Mouse (Mus musculus) cerebellum, adult 2 months (tissue): ENCODE measurements around the gene Filip1l. TPM values are rescaled to one million over a fixed set of nuclear protein-coding genes. Genes with fewer than 3 reads are reported as not detected.

ENCODE experiments used
- DNase-seq, 2 experiments: peaks; one replicate each; pipeline ENCODE4 v3.0.0; 2021
- H3K27ac ChIP-seq: fragments of 200-500 bp; 2 replicates; pipeline ENCODE4 v1.5.1; 2012; ENCODE audit warnings: low read length, control low read depth, inconsistent platforms; ENCODE audit not compliant: insufficient read depth
- H3K27me3 ChIP-seq: fragments of 200-500 bp; 2 replicates; pipeline ENCODE4 v1.6.1; 2012; ENCODE audit warnings: inconsistent platforms, mild to moderate bottlenecking, low read length, moderate library complexity; ENCODE audit not compliant: control insufficient read depth, insufficient read depth
- H3K4me1 ChIP-seq: fragments of 200-500 bp; 2 replicates; pipeline ENCODE4 v1.6.1; 2011; ENCODE audit warnings: low read length; ENCODE audit not compliant: control insufficient read depth, insufficient read depth
- H3K4me3 ChIP-seq: fragments of 200-500 bp; replicated peaks from 2 replicates; pipeline ENCODE3; 2011; ENCODE audit warnings: mild to moderate bottlenecking, low read depth, low read length, control low read depth; ENCODE audit not compliant: insufficient read depth
- CTCF ChIP-seq: fragments of 200-500 bp; IDR thresholded peaks from 2 replicates; pipeline ENCODE4 v1.5.1; 2011; ENCODE audit warnings: low read depth, mild to moderate bottlenecking, control low read depth, low read length, moderate library complexity, borderline replicate concordance; ENCODE audit not compliant: insufficient read depth
- POLR2A ChIP-seq: fragments of 200-500 bp; IDR thresholded peaks from 2 replicates; pipeline ENCODE4 v1.6.1; 2011; ENCODE audit warnings: low read length, control low read depth, borderline replicate concordance; ENCODE audit not compliant: insufficient read depth
- WGBS: fragments of 180-500 bp; shearing (Covaris S2); methylation state at CpG from one replicate; pipeline ENCODE4 v1.1.7; 2018; 5-methylcytosine and 5-hydroxymethylcytosine counted together
- polyA plus RNA-seq: library from polyadenylated mRNA; depleted of rRNA; stranded (reverse); fragments of >200 nt; gene quantifications from 2 replicates; pipeline ENCODE4 v1.2.3, GENCODE M21; 2012

Gene Filip1l
- polyA plus RNA-seq, 1 experiment = 1.6 TPM

GRCm38 (mm10) chr16:57528457-57528856 lies 175.6 kb downstream of the Filip1l start:
- no peak overlapping the region for H3K4me3 ChIP-seq
- 71% methylated on average over 4 of the region's 4 CpGs for WGBS
- no peaks in the 10 kb centered on the region for H3K27me3 ChIP-seq
- DNase-seq = no peak
- H3K4me1 ChIP-seq = no peaks in the 10 kb centered on the region
- H3K27ac ChIP-seq = no peak overlapping the region
- TF ChIP-seq CTCF = no peak
- no peak for TF ChIP-seq POLR2A

GRCm38 (mm10) chr16:57530547-57530946 lies 177.7 kb downstream of the Filip1l start:
- 97% methylated on average over 4 of the region's 4 CpGs for WGBS
- Histone ChIP-seq H3K4me1 (no peaks in the 10 kb centered on the region), H3K27me3 (no peaks in the 10 kb centered on the region), H3K4me3 (no peak overlapping the region), H3K27ac (no peak overlapping the region)
- TF ChIP-seq CTCF (no peak), POLR2A (no peak)
- no peak for DNase-seq

- WGBS = 57% methylated on average over 6 of the region's 6 CpGs
- H3K27me3 ChIP-seq = no peaks in the 10 kb centered on the region
These were observed 179.2 kb downstream of the Filip1l start for GRCm38 (mm10) chr16:57532081-57532493.

GRCm38 (mm10) chr16:57534365-57534764 lies 181.5 kb downstream of the Filip1l start:
- no peaks in the 10 kb centered on the region for H3K27me3 ChIP-seq
- H3K4me1 ChIP-seq = no peaks in the 10 kb centered on the region
- no peak overlapping the region for H3K4me3 ChIP-seq
- no peak overlapping the region for H3K27ac ChIP-seq
- DNase-seq = no peak
- TF ChIP-seq CTCF (no peak), POLR2A (no peak)
- 85% methylated on average over 1 of the region's 1 CpGs for WGBS

More at GRCm38 (mm10) chr16:57532081-57532493, 179.2 kb downstream of the Filip1l start:
- no peak overlapping the region for H3K4me3 ChIP-seq
- H3K4me1 ChIP-seq = no peaks in the 10 kb centered on the region
- no peak for TF ChIP-seq CTCF
- no peak for TF ChIP-seq POLR2A
- no peak overlapping the region for H3K27ac ChIP-seq
- no peak for DNase-seq

GRCm38 (mm10) chr16:57534811-57535210 lies 181.9 kb downstream of the Filip1l start:
- Histone ChIP-seq H3K4me3 (no peak overlapping the region), H3K4me1 (no peaks in the 10 kb centered on the region), H3K27ac (no peak overlapping the region), H3K27me3 (no peaks in the 10 kb centered on the region)
- TF ChIP-seq POLR2A (no peak), CTCF (no peak)
- DNase-seq = no peak
- 89% methylated on average over 1 of the region's 1 CpGs for WGBS

DNA sequence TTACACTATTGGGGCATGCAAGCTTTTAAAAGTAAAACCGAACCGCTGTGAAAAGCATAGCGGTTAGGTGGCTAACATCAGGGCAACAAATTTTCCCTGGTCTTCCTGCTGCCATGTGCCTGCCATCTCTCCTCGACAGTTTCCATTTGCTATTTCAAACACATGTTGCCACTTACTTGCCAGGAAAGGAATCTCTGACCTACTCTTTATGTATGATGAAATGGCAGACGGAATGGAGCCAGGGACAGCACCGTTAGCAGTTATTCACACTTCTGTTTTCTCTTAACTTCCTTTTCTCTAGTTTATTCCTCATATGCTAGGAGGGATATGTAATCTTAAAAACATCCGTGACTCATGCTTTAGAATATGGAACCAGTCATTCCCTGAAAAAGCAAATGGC lies 183.6 kb downstream of the Filip1l start:
- no peak for DNase-seq
- 81% methylated on average over 7 of the region's 7 CpGs for WGBS
- H3K4me3 ChIP-seq = no peak overlapping the region

DNA sequence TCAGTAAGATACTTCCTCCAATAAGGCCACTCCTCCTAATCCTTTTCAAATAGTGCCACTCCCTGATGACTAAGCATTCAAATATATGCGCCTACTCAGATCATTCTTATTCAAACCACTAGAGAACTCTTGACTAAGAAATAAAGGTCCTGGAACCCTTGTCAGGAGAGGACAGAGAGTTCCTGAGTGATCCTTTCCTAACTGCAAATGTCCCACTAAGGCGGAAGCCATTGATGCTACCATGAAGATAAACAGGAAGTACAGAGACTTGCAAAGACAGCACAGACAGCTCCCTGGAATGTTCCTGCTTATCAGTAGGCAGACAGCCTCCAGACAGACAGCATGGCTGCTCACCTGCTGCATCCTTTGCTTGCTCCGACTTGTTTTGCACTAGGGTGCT lies 190.3 kb downstream of the Filip1l start:
- no peaks in the 10 kb centered on the region for H3K4me1 ChIP-seq
- H3K27me3 ChIP-seq = no peaks in the 10 kb centered on the region
- 90% methylated on average over 3 of the region's 3 CpGs for WGBS
- TF ChIP-seq CTCF (no peak), POLR2A (no peak)
- no peak overlapping the region for H3K27ac ChIP-seq
- no peak for DNase-seq
- no peak overlapping the region for H3K4me3 ChIP-seq

More for the DNA sequence above, 183.6 kb downstream of the Filip1l start:
- Histone ChIP-seq H3K27me3 (no peaks in the 10 kb centered on the region), H3K27ac (no peak overlapping the region), H3K4me1 (no peaks in the 10 kb centered on the region)
- TF ChIP-seq CTCF = no peak
- TF ChIP-seq POLR2A = no peak

- no peak for DNase-seq
- Histone ChIP-seq H3K4me1 (no peaks in the 10 kb centered on the region), H3K4me3 (no peak overlapping the region), H3K27me3 (peaks cover 1% of the 10 kb centered on the region; the same call in 1 of the 2 replicates), H3K27ac (no peak overlapping the region)
- WGBS = 80% methylated on average over 8 of the region's 8 CpGs
- TF ChIP-seq CTCF (no peak), POLR2A (no peak)
These were observed 191.5 kb downstream of the Filip1l start for GRCm38 (mm10) chr16:57544441-57544840.
